Mouse (Mus musculus) induced T-regulatory cell, adult 2 months (primary cell): ENCODE measurements around the gene Aif1.

Experiments used
- DNase-seq: peaks from one replicate; pipeline ENCODE4 v3.0.0-alpha.2; 2012; ENCODE audit warnings: low read depth

Aif1 gene

GRCm38 (mm10) chr17:35166352-35167035 lies 9.4 kb downstream of the Aif1 start:
- peak; percentile 96 for DNase-seq

DNA sequence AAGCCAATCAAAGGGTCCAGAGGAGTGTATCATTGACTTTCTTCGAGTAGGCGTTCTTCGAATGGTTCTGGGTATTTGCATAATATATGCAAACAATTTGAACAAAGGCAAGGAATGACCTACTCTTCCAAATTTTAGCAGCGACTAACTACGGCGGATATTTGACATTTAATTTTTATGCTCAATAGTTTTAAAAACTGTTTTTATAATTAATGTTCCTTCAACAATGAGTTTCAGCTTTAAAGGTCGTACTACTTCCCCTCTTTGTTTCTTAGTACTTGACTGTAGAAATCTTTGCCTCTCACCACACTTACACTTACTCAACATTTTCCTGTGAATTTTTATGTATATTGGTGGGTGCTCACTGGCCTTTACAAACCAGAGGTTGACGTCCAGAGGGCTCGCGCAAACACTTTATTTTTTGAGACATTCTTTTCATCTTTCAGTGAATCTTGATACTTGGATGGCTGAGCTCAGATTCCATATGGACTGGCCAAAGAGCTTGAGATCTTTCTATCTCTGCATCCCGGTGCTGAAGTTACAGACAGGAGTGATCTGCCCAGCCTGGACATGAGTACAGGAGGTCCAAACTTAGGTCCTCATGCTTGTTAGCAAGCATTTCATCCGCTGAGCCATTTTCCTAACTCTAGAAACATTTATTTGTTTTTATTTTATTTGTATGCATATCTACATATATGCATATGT lies 10.3 kb downstream of the Aif1 start:
- no peak for DNase-seq

DNA sequence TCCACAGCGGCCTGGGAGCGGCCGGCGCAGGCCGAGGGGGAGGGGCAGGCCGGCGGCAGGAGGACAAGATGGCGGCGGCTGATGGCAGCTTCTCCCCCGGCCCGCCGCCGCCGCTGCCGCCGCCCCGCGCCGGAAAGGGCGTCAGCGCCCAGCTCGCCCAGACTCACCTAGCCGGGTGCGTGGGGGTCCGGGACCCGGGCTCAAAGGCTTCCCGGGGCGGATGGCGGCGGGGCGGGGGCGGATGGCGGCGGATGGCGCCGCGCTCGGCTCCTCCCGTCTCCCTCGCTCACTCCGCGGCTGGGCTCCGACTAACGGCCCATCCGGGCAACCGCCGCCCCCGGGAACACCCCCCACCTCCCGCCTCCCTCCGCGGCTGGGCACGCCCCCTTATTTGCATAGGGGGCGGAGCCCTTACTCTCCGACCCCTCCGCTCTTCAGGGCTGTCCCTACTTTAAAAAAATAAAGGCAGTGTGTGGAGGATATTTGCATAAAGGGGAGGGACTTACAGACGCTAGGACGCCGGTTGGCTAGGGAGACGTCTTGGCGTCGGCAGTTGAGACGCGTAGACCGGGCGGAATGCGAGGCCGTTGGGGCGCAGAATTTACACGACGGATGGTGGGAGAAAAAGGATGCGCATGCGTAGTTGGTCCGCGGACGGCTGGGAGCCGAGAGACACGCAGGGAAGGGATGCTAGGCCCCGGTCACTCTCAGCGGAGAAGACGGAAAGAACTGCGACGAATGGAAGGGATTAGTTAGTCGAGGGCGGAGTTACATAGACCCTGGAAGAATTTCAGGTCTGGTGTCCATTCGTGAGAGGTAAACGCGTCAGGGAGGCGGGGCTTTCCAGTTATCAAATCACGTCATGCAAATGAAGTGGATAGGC lies 11.1 kb downstream of the Aif1 start, which contains the start of gene Prrc2a:
Gene Prrc2a (minus strand): TSS at position 330 of the 883 bp plus-strand sequence.
- DNase-seq: peak; percentile 99

DNA sequence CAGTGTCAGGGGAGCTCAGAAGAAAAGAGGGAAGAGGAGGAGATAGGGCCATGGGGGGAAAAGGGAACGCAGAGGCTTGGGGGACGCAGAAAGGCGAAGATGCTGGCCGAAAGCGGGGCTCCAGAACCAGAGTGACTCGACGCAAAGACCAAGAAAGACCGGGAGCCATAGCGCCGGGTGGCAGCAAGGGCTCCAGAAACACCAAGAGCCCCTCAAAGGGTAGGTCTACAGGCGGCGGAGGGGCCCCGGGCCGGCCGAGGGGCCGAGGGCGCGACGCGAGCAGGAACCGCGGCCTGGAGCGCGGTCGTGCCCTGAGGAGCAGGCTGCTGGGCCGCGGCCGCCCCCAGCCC lies 11.7 kb downstream of the Aif1 start:
- no peak for DNase-seq

DNA sequence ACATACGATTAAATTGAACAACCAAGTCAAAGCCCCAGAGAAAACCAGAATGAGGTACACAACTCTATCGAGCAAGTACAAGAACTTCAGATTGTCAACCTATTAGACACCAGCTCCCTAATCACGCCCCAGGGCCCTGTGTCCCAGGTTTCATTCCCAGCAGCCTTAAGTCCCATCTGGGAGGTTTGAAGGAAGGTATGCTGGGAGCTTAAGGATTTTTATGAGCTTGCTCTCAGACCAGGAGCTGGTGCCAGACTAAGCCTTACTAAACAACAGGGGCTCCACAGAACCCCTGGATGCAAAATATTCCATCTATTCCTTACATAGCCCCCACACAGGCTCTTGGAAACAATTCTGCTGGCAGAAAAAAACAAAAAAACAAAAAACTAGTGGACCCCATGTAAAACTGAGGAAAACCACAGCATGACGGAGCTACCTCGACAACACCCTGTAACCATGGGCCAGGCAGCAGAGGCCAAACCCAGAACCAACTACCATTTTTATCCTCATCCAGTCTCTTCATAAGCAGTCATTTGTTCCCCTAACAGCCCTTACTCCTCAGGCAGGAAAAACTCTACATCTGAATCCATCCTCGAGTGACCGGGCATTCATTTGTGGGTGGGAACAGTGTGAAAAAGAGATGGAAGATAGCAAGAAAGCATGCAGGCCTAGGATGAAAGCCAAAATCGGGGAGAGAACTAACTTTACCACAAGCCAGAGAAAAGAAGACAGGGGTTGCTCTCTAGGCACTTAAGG lies 12.4 kb downstream of the Aif1 start:
- peak; percentile 57 for DNase-seq

DNA sequence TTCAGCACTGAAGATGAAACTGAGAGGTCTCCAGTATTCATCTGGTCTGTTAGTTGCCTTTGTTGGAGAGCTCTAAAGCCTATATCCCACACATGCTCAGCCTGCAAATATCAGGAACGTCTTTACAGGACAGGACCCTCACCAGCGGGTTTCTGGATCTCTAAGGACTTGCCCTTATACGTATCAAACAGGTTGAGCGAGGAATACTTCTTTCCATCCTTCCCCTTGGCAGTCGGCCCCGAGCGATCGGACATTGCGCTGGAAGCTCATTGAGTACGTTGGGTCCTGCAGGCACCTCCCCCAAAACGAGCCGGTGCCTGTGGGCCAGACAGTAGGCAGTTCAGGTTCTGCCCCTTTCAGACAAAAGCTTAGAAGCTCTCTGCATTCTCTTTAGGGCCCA lies 13.1 kb downstream of the Aif1 start:
- DNase-seq: no peak

DNA sequence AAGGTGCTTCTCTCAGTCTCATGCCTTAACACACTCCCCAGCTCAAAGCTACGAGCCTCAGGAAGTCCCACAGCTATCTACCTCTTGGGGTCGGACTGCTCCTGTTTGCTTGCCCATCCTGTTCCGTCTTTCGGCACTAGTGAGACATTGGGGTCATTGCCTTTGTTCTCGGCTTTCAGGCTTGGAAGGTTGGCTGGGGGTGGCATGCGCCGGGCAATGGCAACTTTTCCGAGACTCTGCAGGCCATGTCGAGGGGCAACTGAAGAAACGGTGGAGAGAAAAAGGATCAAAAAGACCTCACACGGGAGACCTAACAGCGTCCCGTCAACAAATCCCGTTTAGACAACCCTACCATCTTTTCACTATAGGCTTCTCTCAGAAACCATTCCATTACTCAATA lies 13.7 kb downstream of the Aif1 start:
- peak; percentile 42 for DNase-seq

DNA sequence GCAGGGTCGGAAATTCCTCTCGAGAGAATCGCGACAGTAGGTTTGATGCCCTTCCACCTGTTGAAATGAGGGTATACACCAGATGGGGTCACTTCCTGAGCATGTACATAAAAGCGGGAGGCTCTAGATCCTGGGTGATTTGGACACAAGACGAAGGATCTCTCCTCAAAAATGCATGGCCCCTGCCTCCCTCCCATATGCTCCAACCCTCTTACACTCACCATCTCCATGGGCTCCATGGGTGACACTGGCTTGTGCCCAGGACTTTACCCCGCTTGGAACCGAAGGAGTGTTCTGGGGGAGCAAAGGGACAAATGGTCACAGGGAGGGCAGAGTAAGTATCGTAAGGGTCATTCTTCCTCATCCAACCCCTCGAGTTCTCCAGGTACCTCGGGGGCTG lies 14.4 kb downstream of the Aif1 start:
- no peak for DNase-seq

- DNase-seq: no peak
These were observed 16.2 kb downstream of the Aif1 start for GRCm38 (mm10) chr17:35159638-35160037.

GRCm38 (mm10) chr17:35158850-35159593 lies 16.8 kb downstream of the Aif1 start:
- DNase-seq: no peak

- no peak for DNase-seq
These were observed 18.1 kb downstream of the Aif1 start for GRCm38 (mm10) chr17:35157661-35158175.

DNA sequence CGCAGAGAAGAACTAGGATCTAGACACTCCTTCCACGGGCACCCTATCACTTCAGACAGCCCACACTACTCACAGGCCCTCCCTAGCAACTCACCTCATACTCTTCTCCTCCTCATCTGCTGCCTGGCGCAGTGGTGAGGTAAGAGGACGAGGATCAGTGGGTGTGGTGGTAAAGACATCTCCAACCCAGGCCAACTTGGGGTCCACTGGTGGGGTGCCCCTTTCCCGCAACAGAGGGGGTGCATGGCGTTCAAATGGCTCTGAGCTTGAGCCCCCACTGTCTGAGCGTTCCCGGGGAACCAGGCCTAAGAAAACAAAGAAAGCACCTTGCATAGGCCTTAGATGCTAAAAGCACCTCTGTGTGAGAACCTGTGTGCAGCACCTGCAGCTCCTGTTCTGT lies 18.6 kb downstream of the Aif1 start:
- DNase-seq: no peak

- no peak for DNase-seq
These were observed 19.2 kb downstream of the Aif1 start for GRCm38 (mm10) chr17:35156461-35157200.

- no peak for DNase-seq
These were observed 20.4 kb downstream of the Aif1 start for GRCm38 (mm10) chr17:35155451-35155850.

GRCm38 (mm10) chr17:35154616-35155015 lies 21.3 kb downstream of the Aif1 start:
- DNase-seq: no peak

DNA sequence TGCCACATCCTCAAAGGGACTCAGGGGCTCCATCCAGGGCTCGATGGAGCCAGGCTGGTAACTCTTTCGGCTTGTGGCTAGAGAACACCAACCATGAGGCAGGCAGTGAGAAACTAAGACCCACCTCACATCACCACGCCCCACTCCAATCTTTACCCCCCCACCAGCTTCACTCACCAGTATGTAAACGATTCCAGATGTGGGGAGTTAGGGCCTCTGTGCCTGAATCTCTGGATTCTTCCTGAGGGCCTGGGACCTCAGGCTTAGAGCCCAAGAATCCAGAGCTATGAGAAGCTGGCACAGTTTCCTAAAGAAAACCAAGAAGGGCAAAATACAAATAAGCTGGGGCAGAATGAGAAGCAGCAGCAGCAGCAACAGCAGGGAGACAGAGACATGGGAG lies 21.9 kb downstream of the Aif1 start:
- DNase-seq: no peak

GRCm38 (mm10) chr17:35153077-35153476 lies 22.8 kb downstream of the Aif1 start:
- DNase-seq: no peak

DNA sequence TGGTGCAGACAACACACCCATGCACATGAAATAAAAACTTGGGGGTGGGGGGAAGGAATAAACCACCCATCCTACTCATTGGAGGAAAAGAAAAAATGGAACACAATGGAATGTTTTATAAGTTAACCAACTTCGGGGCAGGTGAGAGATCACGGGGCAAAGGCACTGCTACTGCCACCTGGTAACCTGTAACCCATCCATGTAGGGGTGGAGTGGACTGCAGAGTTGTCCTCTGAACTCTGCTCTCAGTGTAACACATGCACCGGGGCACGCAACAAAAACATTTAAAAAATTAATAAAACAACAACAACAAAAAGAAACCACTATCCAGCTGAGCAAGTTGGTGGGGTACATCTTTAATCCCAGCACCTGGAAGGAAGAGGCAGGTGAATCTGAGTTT lies 23.7 kb downstream of the Aif1 start:
- no peak for DNase-seq

DNA sequence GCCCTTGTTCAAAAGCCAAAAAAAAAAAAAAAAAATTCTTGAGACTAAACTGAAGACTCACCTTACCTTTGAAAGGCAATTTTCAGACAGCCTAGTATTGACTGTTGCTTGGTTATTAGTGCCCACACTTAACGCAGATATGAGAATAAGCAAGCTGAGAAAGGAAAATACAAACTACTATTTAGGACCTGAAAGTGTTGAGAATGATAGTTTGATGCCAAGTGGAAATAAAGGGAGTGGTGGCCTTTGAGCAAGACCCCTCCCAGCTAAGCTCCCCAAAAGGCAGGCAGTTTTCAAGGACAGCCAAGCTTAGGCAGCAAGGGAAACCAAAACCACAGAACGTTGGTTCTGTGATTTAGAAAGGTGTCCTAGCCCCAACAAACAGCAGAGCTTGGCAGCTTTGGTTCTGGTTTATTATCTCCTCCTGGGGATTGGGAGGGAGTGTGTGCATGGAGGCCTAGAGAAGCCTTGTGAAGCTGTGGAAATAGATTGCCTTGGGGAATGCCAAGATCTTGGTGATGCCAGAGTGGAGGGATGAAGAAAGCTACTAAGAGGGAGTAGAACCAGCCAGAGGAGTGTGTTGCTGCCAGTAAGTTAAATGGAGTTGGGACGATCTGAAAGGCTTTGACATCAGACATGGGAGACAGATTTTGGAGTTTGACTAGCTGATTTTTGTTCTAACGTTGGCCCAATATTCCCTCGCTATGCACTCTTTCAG lies 27.8 kb downstream of the Aif1 start:
- DNase-seq: no peak

DNA sequence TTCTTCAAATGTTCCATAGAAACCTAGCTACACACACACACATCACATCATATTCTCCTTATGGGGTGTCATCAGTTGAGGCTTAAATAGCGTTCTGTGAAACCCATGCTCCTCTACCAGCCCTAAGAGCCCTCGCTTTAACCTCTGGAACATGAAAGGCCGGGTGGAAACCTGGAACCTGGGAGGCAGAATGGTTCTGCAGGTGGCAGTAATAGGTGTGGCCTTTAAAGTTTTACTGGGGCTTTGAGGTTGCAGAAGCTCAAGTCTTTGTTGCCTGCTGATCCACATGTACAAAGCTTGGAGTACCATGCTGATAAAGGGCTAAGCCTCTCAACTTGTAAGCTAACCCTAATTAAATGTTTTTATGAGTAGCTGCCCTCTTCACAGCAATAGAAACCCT lies 28.5 kb downstream of the Aif1 start:
- DNase-seq: no peak
